Mouse (Mus musculus) embryonic facial prominence, embryonic 14.5 days (tissue): ENCODE measurements around the gene Chd6. TPM values are rescaled to one million over a fixed set of nuclear protein-coding genes. Genes with fewer than 3 reads are reported as not detected.

Experiments
- ATAC-seq: fragments of 200-750 bp; cut with Nextera tagmentation; 2 replicates; pipeline ENCODE4 v1.8.0; 2017; ENCODE audit warnings: low read depth, moderate number of reproducible peaks, moderate TSS enrichment
- DNase-seq: peaks from one replicate; pipeline ENCODE4 v3.0.0-alpha.2; 2015; ENCODE audit warnings: low spot score
- H3K27ac ChIP-seq: fragments of 300-500 bp; sonication (generic); replicated peaks from 2 replicates; pipeline ENCODE4 v1.5.1; 2014; ENCODE audit warnings: low read depth, mild to moderate bottlenecking, low read length, moderate library complexity
- H3K27me3 ChIP-seq: fragments of 300-500 bp; sonication (generic); replicated peaks from 2 replicates; pipeline ENCODE4 v1.6.1; 2014; ENCODE audit warnings: low read length; ENCODE audit not compliant: control insufficient read depth, insufficient read depth
- H3K36me3 ChIP-seq: fragments of 300-500 bp; sonication (generic); 2 replicates; pipeline ENCODE4 v1.6.1; 2014; ENCODE audit warnings: low read length, mixed read lengths; ENCODE audit not compliant: control insufficient read depth, insufficient read depth
- H3K4me1 ChIP-seq: fragments of 300-500 bp; sonication (generic); 2 replicates; pipeline ENCODE4 v1.6.1; 2014; ENCODE audit warnings: antibody characterized with exemption, low read length; ENCODE audit not compliant: control insufficient read depth, insufficient read depth
- H3K4me2 ChIP-seq: fragments of 300-500 bp; sonication (generic); 2 replicates; pipeline ENCODE4 v1.6.1; 2014; ENCODE audit warnings: low read depth, mild to moderate bottlenecking, low read length, moderate library complexity, mixed read lengths
- H3K4me3 ChIP-seq: fragments of 300-500 bp; sonication (generic); 2 replicates; pipeline ENCODE4 v1.5.1; 2014; ENCODE audit warnings: low read depth, mild to moderate bottlenecking, low read length
- H3K9ac ChIP-seq: fragments of 300-500 bp; sonication (generic); 2 replicates; pipeline ENCODE4 v1.6.1; 2014; ENCODE audit warnings: low read depth, mild to moderate bottlenecking, low read length, moderate library complexity, mixed read lengths
- H3K9me3 ChIP-seq: fragments of 300-500 bp; sonication (generic); 2 replicates; pipeline ENCODE4 v1.6.1; 2016; ENCODE audit warnings: low read length; ENCODE audit not compliant: control insufficient read depth
- WGBS: fragments of 180-500 bp; shearing (Covaris S2); extraction: QIAGEN DNeasy Blood & Tissue Kit; methylation state at CpG from one replicate; pipeline ENCODE4 v1.1.7; 2014; 5-methylcytosine and 5-hydroxymethylcytosine counted together
- polyA plus RNA-seq: library from polyadenylated mRNA; unstranded; fragments of >200 nt; fragmentation: Nextera tagmentation; extraction: Ambion mirVana; gene quantifications from 2 replicates; pipeline ENCODE4 v1.2.1, GENCODE M21; 2014

The Chd6 gene
- polyA plus RNA-seq, 1 experiment from 2014 or later = 24.2 TPM

GRCm38 (mm10) chr2:161058841-161059240 is 50.0 kb downstream of the Chd6 start:
- no peak overlapping the region for H3K4me3 ChIP-seq
- no peak for DNase-seq
- no peaks in the 10 kb centered on the region for H3K27me3 ChIP-seq
- H3K4me2 ChIP-seq = no peak overlapping the region
- H3K4me1 ChIP-seq = no peaks in the 10 kb centered on the region
- ATAC-seq = no peak
- no peaks in the 10 kb centered on the region for H3K9me3 ChIP-seq
- H3K27ac ChIP-seq = no peak overlapping the region
- H3K36me3 ChIP-seq = peaks cover 6% of the 10 kb centered on the region; the same call in 1 of the 2 replicates
- H3K9ac ChIP-seq = no peak overlapping the region
- WGBS = 72% methylated on average over 4 of the region's 4 CpGs

GRCm38 (mm10) chr2:161053765-161054164 is 55.1 kb downstream of the Chd6 start:
- no peak overlapping the region for H3K4me3 ChIP-seq
- H3K4me1 ChIP-seq = no peaks in the 10 kb centered on the region
- H3K4me2 ChIP-seq = no peak overlapping the region
- ATAC-seq = no peak
- WGBS = 82% methylated on average over 2 of the region's 2 CpGs
- no peak overlapping the region for H3K9ac ChIP-seq
- peaks cover 41% of the 10 kb centered on the region for H3K36me3 ChIP-seq
- no peak for DNase-seq
- H3K27me3 ChIP-seq = no peaks in the 10 kb centered on the region
- no peak overlapping the region for H3K27ac ChIP-seq
- H3K9me3 ChIP-seq = no peaks in the 10 kb centered on the region

- no peak overlapping the region for H3K9ac ChIP-seq
- ATAC-seq = no peak
- H3K4me2 ChIP-seq = no peak overlapping the region
- H3K4me1 ChIP-seq = no peaks in the 10 kb centered on the region
- H3K36me3 ChIP-seq = peaks cover 44% of the 10 kb centered on the region
- no peak overlapping the region for H3K4me3 ChIP-seq
- no peaks in the 10 kb centered on the region for H3K27me3 ChIP-seq
- WGBS = 82% methylated on average over 4 of the region's 5 CpGs
- H3K27ac ChIP-seq = no peak overlapping the region
- H3K9me3 ChIP-seq = no peaks in the 10 kb centered on the region
- DNase-seq = no peak
Observed at GRCm38 (mm10) chr2:161052175-161052574, 56.7 kb downstream of the Chd6 start.

- Histone ChIP-seq H3K27me3 (no peaks in the 10 kb centered on the region), H3K4me3 (no peak overlapping the region), H3K36me3 (peaks cover 59% of the 10 kb centered on the region), H3K9me3 (no peaks in the 10 kb centered on the region), H3K9ac (no peak overlapping the region), H3K27ac (no peak overlapping the region), H3K4me2 (no peak overlapping the region), H3K4me1 (no peaks in the 10 kb centered on the region)
- DNase-seq (no peak), ATAC-seq (no peak)
- 75% methylated on average over 6 of the region's 6 CpGs for WGBS
Observed at GRCm38 (mm10) chr2:161049426-161049825, 59.4 kb downstream of the Chd6 start.

- no peak overlapping the region for H3K4me2 ChIP-seq
- DNase-seq = no peak
- 85% methylated on average over 8 of the region's 8 CpGs for WGBS
- no peak overlapping the region for H3K9ac ChIP-seq
- H3K27me3 ChIP-seq = no peaks in the 10 kb centered on the region
- H3K36me3 ChIP-seq = peaks cover 46% of the 10 kb centered on the region
- H3K4me1 ChIP-seq = no peaks in the 10 kb centered on the region
- no peak overlapping the region for H3K4me3 ChIP-seq
- H3K9me3 ChIP-seq = no peaks in the 10 kb centered on the region
- ATAC-seq = no peak
- no peak overlapping the region for H3K27ac ChIP-seq
Observed at GRCm38 (mm10) chr2:161044492-161045201, 64.2 kb downstream of the Chd6 start.

GRCm38 (mm10) chr2:161042874-161043273 is 66.0 kb downstream of the Chd6 start:
- H3K27ac ChIP-seq = no peak overlapping the region
- H3K4me2 ChIP-seq = no peak overlapping the region
- ATAC-seq (no peak), DNase-seq (no peak)
- H3K4me1 ChIP-seq = no peaks in the 10 kb centered on the region
- 63% methylated on average over 3 of the region's 3 CpGs for WGBS
- no peak overlapping the region for H3K9ac ChIP-seq
- H3K36me3 ChIP-seq = peaks cover 61% of the 10 kb centered on the region
- H3K4me3 ChIP-seq = no peak overlapping the region
- H3K9me3 ChIP-seq = no peaks in the 10 kb centered on the region
- no peaks in the 10 kb centered on the region for H3K27me3 ChIP-seq

- Histone ChIP-seq H3K4me1 (no peaks in the 10 kb centered on the region), H3K4me2 (no peak overlapping the region), H3K9me3 (no peaks in the 10 kb centered on the region), H3K36me3 (peaks cover 66% of the 10 kb centered on the region), H3K9ac (no peak overlapping the region), H3K27ac (no peak overlapping the region), H3K4me3 (no peak overlapping the region), H3K27me3 (no peaks in the 10 kb centered on the region)
- no peak for ATAC-seq
- 86% methylated on average over 4 of the region's 4 CpGs for WGBS
- DNase-seq = no peak
Observed at GRCm38 (mm10) chr2:161040743-161041142, 68.1 kb downstream of the Chd6 start.

- Histone ChIP-seq H3K9ac (no peak overlapping the region), H3K27ac (no peak overlapping the region), H3K27me3 (no peaks in the 10 kb centered on the region), H3K4me3 (no peak overlapping the region), H3K4me2 (no peak overlapping the region), H3K9me3 (no peaks in the 10 kb centered on the region), H3K36me3 (peaks cover 71% of the 10 kb centered on the region), H3K4me1 (no peaks in the 10 kb centered on the region)
- 85% methylated on average over 3 of the region's 3 CpGs for WGBS
- ATAC-seq (no peak), DNase-seq (no peak)
Observed at GRCm38 (mm10) chr2:161037766-161038165, 71.1 kb downstream of the Chd6 start.

GRCm38 (mm10) chr2:161033141-161033540 is 75.7 kb downstream of the Chd6 start:
- ATAC-seq (no peak), DNase-seq (peak; percentile 38)
- no peaks in the 10 kb centered on the region for H3K9me3 ChIP-seq
- H3K27me3 ChIP-seq = no peaks in the 10 kb centered on the region
- H3K4me2 ChIP-seq = no peak overlapping the region
- H3K4me1 ChIP-seq = no peaks in the 10 kb centered on the region
- peaks cover 63% of the 10 kb centered on the region for H3K36me3 ChIP-seq
- no peak overlapping the region for H3K27ac ChIP-seq
- H3K9ac ChIP-seq = no peak overlapping the region
- H3K4me3 ChIP-seq = no peak overlapping the region
